Mouse (Mus musculus) stomach, embryonic 14.5 days (tissue): ENCODE results near the gene Vsnl1. TPM values are rescaled to one million over a fixed set of nuclear protein-coding genes. Genes with fewer than 3 reads are reported as not detected.
A peak's percentile ranks its signal among the peaks of the same experiment; 100 is the strongest.

Experiments
- ATAC-seq: fragments of 200-750 bp; cut with Nextera tagmentation; 2 replicates; pipeline ENCODE4 v1.8.0; 2017; ENCODE audit warnings: low read depth, moderate TSS enrichment; ENCODE audit not compliant: insufficient number of reproducible peaks, insufficient read depth, low FRiP score
- H3K27ac ChIP-seq: fragments of 300-500 bp; sonication (generic); 2 replicates; pipeline ENCODE4 v1.5.1; 2014; ENCODE audit warnings: mild to moderate bottlenecking, low read length, moderate library complexity, mixed read lengths
- H3K27me3 ChIP-seq: fragments of 300-500 bp; sonication (generic); 2 replicates; pipeline ENCODE4 v1.6.1; 2014; ENCODE audit warnings: low read length, control low read depth, mixed read lengths; ENCODE audit not compliant: control insufficient read depth, insufficient read depth
- H3K36me3 ChIP-seq: fragments of 300-500 bp; sonication (generic); 2 replicates; pipeline ENCODE4 v1.6.1; 2014; ENCODE audit warnings: mild to moderate bottlenecking, control low read depth, low read length, moderate library complexity, mixed read lengths; ENCODE audit not compliant: control insufficient read depth, insufficient read depth
- H3K4me1 ChIP-seq: fragments of 300-500 bp; sonication (generic); 2 replicates; pipeline ENCODE4 v1.6.1; 2014; ENCODE audit warnings: low read length, control low read depth, mixed read lengths; ENCODE audit not compliant: control insufficient read depth, insufficient read depth
- H3K4me2 ChIP-seq: fragments of 300-500 bp; sonication (generic); replicated peaks from 2 replicates; pipeline ENCODE4 v1.6.1; 2014; ENCODE audit warnings: low read depth, low read length, control low read depth
- H3K4me3 ChIP-seq: fragments of 300-500 bp; sonication (generic); 2 replicates; pipeline ENCODE4 v1.5.1; 2014; ENCODE audit warnings: low read depth, low read length, control low read depth
- H3K9ac ChIP-seq: fragments of 300-500 bp; sonication (generic); replicated peaks from 2 replicates; pipeline ENCODE4 v1.6.1; 2014; ENCODE audit warnings: low read depth, mild to moderate bottlenecking, control low read depth, low read length, moderate library complexity, mixed read lengths
- H3K9me3 ChIP-seq: fragments of 300-500 bp; sonication (generic); 2 replicates; pipeline ENCODE4 v1.6.1; 2016; ENCODE audit warnings: low read depth, low read length, control low read depth; ENCODE audit not compliant: control insufficient read depth
- WGBS: fragments of 180-500 bp; shearing (Covaris S2); extraction: QIAGEN DNeasy Blood & Tissue Kit; methylation state at CpG from one replicate; pipeline ENCODE4 v1.1.7; 2014; 5-methylcytosine and 5-hydroxymethylcytosine counted together
- polyA plus RNA-seq: library from polyadenylated mRNA; unstranded; fragments of >200 nt; fragmentation: Nextera tagmentation; extraction: Ambion mirVana; gene quantifications from 2 replicates; pipeline ENCODE4 v1.2.1, GENCODE M21; 2014

Gene Vsnl1
- polyA plus RNA-seq = 1.1 and 1.4 TPM in 2 replicates

DNA sequence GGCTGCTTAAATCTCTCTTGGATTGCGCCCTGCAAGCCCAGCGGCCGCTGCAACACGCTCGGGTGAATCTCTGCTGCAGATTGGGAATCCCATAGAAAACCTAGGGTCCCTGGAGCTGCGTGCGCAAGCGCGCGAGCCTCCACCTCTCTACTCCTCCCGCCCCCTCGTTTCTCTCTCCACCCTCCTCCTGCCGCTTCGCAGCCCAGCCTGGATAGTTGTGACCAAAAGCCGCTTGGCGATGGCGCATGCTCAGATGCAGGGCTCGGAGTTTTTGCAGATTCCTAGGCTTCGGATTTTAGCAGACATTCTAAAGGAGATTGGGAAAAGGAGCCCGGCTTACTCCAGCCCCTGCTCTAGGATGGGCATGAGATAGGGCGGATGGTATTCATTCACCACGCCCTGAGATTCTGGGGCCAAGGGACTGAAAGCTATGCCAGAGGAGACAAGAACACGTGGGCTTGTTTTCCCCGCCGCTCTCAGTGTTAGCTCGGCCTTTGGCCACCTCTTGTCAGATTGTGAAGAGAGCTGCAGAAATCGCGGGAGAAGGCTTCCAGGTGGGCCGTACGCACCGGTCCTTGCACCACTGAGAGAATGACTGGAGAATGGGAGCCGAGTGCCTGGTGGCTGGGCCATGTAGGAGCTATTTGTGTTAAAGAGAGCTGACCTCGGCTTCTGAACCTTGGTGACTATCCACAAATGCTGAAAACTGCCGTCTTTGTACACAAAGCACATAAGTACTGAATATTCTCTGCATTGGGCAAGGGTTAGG is at the start of gene Vsnl1:
TSS of gene Vsnl1 (minus strand) at position 117 of the 769 bp plus-strand sequence.
- H3K27me3 ChIP-seq = no peaks in the 10 kb centered on the region
- no peaks in the 10 kb centered on the region for H3K4me1 ChIP-seq
- 3% methylated on average over 34 of the region's 34 CpGs for WGBS
- no peaks in the 10 kb centered on the region for H3K9me3 ChIP-seq
- peak; percentile 87 for ATAC-seq
- H3K4me2 ChIP-seq = peak within 1 kb of the TSS; percentile 60
- H3K9ac ChIP-seq = no peak within 1 kb of the TSS
- H3K36me3 ChIP-seq = no peaks in the 10 kb centered on the region
- no peak within 1 kb of the TSS for H3K27ac ChIP-seq
- peak within 1 kb of the TSS; percentile 30 for H3K4me3 ChIP-seq

- Histone ChIP-seq H3K9ac (no peak overlapping the region), H3K4me3 (no peak overlapping the region; the same call in 1 of the 2 replicates), H3K9me3 (no peaks in the 10 kb centered on the region), H3K27me3 (no peaks in the 10 kb centered on the region), H3K27ac (no peak overlapping the region), H3K36me3 (no peaks in the 10 kb centered on the region), H3K4me2 (peak overlapping the region; percentile 95), H3K4me1 (no peaks in the 10 kb centered on the region)
- no peak for ATAC-seq
- 73% methylated on average over 4 of the region's 4 CpGs for WGBS
Measured at GRCm38 (mm10) chr12:11456632-11457031, 20.2 kb upstream of the Vsnl1 start.

DNA sequence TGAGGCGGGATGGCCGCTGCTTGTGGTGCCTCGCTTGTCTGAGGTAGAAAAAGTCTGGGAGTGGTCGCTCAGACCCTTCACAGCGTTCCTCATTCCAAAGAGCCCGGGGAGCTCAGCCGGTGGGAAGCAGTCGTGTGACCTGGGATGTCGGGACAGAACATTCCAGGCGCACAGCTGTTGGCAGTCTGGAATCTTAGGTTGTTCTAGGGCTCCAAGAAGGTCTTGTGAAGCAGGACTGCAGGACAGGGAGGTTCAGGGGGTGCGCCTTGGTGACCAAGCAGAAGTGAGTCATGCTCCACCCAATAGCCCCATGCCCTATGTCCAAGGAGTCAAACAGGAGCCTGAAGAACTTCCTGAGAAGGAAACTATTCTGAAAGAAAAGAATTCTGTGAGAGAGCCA is 19.8 kb upstream of the Vsnl1 start:
- peak; percentile 61; the same call in 1 of the 2 replicates for ATAC-seq
- Histone ChIP-seq H3K4me1 (no peaks in the 10 kb centered on the region), H3K9me3 (no peaks in the 10 kb centered on the region), H3K4me3 (peak overlapping the region; percentile 46), H3K36me3 (no peaks in the 10 kb centered on the region), H3K27me3 (no peaks in the 10 kb centered on the region), H3K4me2 (peak overlapping the region; percentile 95), H3K27ac (no peak overlapping the region), H3K9ac (peak overlapping the region; percentile 43)
- 5% methylated on average over 11 of the region's 11 CpGs for WGBS

DNA sequence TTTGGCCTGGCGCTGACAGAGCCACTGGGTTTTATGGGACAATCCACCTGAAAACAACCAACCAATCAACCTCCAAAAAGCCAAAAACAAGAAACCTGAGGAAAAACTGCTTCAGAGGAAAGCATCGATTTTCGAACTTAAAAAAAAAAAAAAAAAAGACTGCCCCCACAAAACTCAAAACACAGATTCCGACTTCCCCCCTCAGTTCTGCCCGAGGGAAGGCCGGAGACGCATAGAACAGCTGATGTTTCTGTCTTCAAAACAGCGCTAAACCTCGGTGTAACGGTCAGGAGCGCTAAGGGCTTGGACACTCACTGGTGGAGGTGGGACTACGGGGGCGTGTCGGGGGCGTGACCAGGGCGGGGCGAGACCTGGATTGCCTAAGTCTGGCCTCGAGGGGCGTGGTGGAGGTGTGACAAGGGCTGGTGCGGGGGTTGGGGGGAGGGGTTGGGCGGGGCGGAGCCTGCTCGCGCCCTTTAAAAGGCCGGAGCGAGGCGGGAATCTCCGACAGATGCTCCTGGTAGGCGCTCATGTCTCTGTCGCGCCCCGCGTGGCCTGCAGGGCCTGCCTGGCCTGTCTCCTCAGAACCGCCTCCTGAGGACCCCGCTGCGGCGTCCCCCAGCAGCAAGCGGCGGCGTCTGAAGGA is 19.3 kb upstream of the Vsnl1 start, which contains the start of gene Rad51ap2:
TSS of gene Rad51ap2 (plus strand) at position 531 of the 646 bp plus-strand sequence.
- no peaks in the 10 kb centered on the region for H3K27me3 ChIP-seq
- peak within 1 kb of the TSS; percentile 46 for H3K4me3 ChIP-seq
- H3K4me1 ChIP-seq = no peaks in the 10 kb centered on the region
- H3K9me3 ChIP-seq = no peaks in the 10 kb centered on the region
- peak within 1 kb of the TSS; percentile 43 for H3K9ac ChIP-seq
- peak; percentile 100 for ATAC-seq
- H3K27ac ChIP-seq = no peak within 1 kb of the TSS
- no peaks in the 10 kb centered on the region for H3K36me3 ChIP-seq
- H3K4me2 ChIP-seq = peak within 1 kb of the TSS; percentile 95
- 1% methylated on average over 38 of the region's 40 CpGs for WGBS

DNA sequence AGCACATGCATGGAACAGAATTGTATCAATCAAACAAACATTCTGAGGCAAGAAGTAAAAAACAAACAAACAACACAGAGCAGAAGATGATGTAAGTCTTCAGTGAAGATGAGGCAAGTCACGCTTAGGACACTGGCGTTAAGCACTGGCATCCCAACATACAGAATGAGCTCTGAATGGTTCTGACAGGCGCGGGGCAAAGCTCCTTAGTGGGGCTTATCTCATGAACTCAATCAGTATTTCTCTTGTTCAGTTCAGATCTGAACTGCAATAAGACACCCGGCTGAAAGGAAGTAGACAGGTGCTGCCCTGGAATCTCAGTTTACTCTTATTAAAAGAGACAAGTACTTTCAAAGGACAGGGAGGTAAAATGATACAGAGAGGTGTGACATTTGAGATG is 17.7 kb upstream of the Vsnl1 start:
- Histone ChIP-seq H3K9me3 (no peaks in the 10 kb centered on the region), H3K27ac (no peak overlapping the region), H3K36me3 (no peaks in the 10 kb centered on the region), H3K27me3 (no peaks in the 10 kb centered on the region), H3K4me3 (no peak overlapping the region), H3K4me2 (no peak overlapping the region), H3K4me1 (no peaks in the 10 kb centered on the region), H3K9ac (no peak overlapping the region)
- ATAC-seq = no peak
- 65% methylated on average over 5 of the region's 5 CpGs for WGBS

- H3K27me3 ChIP-seq = no peaks in the 10 kb centered on the region
- 18% methylated on average over 22 of the region's 23 CpGs for WGBS
- H3K36me3 ChIP-seq = no peaks in the 10 kb centered on the region
- peak overlapping the region; percentile 30 for H3K4me3 ChIP-seq
- ATAC-seq = peak; percentile 34; the same call in 1 of the 2 replicates
- H3K4me1 ChIP-seq = no peaks in the 10 kb centered on the region
- H3K9ac ChIP-seq = no peak overlapping the region
- H3K27ac ChIP-seq = no peak overlapping the region
- 0 out of 2 replicates have a peak, but pooled peaks cover under 1% of the 10 kb centered on the region for H3K9me3 ChIP-seq
- peak overlapping the region; percentile 60 for H3K4me2 ChIP-seq
Measured at GRCm38 (mm10) chr12:11437907-11438447, 1.6 kb upstream of the Vsnl1 start.

- no peaks in the 10 kb centered on the region for H3K9me3 ChIP-seq
- 19% methylated on average over 17 of the region's 17 CpGs for WGBS
- no peak overlapping the region for H3K9ac ChIP-seq
- peak overlapping the region; percentile 30 for H3K4me3 ChIP-seq
- H3K36me3 ChIP-seq = no peaks in the 10 kb centered on the region
- H3K4me2 ChIP-seq = peak overlapping the region; percentile 60
- ATAC-seq = peak; percentile 72
- H3K4me1 ChIP-seq = no peaks in the 10 kb centered on the region
- no peak overlapping the region for H3K27ac ChIP-seq
- no peaks in the 10 kb centered on the region for H3K27me3 ChIP-seq
Measured at GRCm38 (mm10) chr12:11437266-11437906, 973 bp upstream of the Vsnl1 start.

DNA sequence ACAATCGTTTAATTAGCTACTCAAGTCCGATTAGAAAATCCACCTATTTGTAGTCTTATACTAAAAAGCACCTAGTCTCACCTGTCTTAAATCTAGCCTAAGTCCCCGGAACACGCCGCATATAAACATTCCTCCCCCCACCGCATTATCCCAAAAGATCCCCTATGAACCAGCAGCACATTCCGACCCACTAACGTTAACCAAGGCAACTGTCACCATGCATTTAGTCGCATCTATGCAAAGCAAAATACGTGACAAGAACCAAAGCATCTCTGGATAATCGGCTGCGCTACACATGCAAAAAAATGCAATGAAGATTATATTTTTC is 426 bp downstream of the Vsnl1 start:
- no peaks in the 10 kb centered on the region for H3K36me3 ChIP-seq
- H3K9me3 ChIP-seq = no peaks in the 10 kb centered on the region
- H3K27ac ChIP-seq = no peak overlapping the region
- no peaks in the 10 kb centered on the region for H3K27me3 ChIP-seq
- H3K4me2 ChIP-seq = peak overlapping the region; percentile 60
- H3K4me3 ChIP-seq = peak overlapping the region; percentile 30
- ATAC-seq = no peak
- no peaks in the 10 kb centered on the region for H3K4me1 ChIP-seq
- no peak overlapping the region for H3K9ac ChIP-seq
- 2% methylated on average over 12 of the region's 12 CpGs for WGBS
